Mouse (Mus musculus) E14TG2a.4 (cell line): ENCODE measurements at regions not wholly inside any gene's neighbourhood (a gene's known extent, or its start where the extent isn't known, plus 50 kb on each side); places are given as distances from the start of the nearest gene placed in this dataset.

ENCODE experiments used
- H3K27me3 ChIP-seq: 2 replicates; pipeline ENCODE4 v1.6.1; 2014; ENCODE audit warnings: low read length, control low read depth; ENCODE audit not compliant: insufficient read depth
- H3K36me3 ChIP-seq: 2 replicates; pipeline ENCODE4 v1.6.1; 2014; ENCODE audit warnings: low read length, control low read depth; ENCODE audit not compliant: insufficient read depth
- H3K4me1 ChIP-seq: replicated peaks from 2 replicates; pipeline ENCODE4 v1.6.1; 2014; ENCODE audit warnings: low read depth, low read length, control low read depth
- H3K4me3 ChIP-seq: replicated peaks from 2 replicates; pipeline ENCODE4 v1.5.1; 2014; ENCODE audit warnings: mild to moderate bottlenecking, low read length
- H3K9me3 ChIP-seq: 2 replicates; pipeline ENCODE4 v1.6.1; 2014; ENCODE audit warnings: low read length, control low read depth
- CTCF ChIP-seq: conservative IDR thresholded peaks from 2 replicates; pipeline ENCODE4 v1.5.1; 2014; ENCODE audit warnings: low read length
- NANOG ChIP-seq: IDR thresholded peaks from 2 replicates; pipeline ENCODE4 v1.6.1; 2014; ENCODE audit warnings: borderline replicate concordance, low read length, mixed read lengths
- POU5F1 ChIP-seq: IDR thresholded peaks from 2 replicates; pipeline ENCODE4 v1.6.1; 2014; ENCODE audit warnings: low read length, borderline replicate concordance

DNA sequence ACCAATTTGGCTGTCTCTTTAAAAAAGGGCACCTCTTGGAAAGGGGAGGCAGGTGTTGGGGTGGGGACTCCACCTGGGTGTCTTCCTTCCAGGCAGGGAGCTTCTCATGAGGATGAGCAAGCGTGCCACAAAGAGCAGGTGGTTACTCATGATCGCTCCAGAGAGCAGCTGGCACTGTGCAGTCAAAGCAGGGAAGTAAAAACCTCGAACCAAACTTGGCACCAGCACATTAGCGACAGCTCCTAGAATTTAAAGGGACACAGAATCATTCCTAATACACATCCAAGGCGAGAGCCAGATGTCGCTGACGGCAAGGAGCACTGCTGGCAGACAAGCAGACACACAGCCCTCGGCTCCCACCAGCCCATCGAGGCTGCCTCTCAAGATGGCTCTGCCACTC, 70.4 kb downstream of the Irx5 start:
- no peak overlapping the region for H3K4me3 ChIP-seq
- no peaks in the 10 kb centered on the region for H3K4me1 ChIP-seq
- TF ChIP-seq NANOG (no peak), POU5F1 (no peak), CTCF (no peak)

DNA sequence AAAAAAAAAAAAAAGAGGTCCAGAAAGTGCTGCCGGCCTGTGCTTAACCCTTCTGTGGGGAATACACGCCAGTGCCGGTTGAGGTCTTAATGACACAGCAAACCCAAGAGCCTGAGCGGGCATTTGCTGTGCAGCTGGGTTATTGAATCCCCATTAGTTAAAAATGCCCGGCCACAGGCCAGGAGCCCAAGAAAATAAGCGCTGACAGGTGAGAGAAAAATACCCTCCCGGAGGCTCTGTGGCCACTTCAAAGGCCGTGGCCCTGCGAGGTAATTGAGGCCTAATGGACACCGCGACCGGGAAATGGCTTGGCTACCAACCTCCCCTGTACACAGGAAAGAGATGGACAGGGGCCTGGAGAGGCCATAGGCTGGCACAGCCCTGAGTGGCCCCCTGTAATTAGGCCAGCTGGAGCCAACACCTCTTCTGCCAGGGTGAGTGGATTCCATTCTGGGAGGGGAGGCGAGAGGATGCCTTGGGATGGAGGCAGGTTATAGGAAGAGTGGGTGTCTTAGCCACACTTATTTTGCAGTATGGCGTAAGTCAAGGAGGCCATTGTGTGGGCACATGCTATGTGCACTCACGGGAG, 79.7 kb downstream of the Irx5 start:
- TF ChIP-seq NANOG (no peak), CTCF (no peak), POU5F1 (no peak)
- H3K9me3 ChIP-seq, result no peaks in the 10 kb centered on the region
- H3K36me3 ChIP-seq, result no peaks in the 10 kb centered on the region
- H3K4me1 ChIP-seq, result no peaks in the 10 kb centered on the region
- H3K27me3 ChIP-seq, result no peaks in the 10 kb centered on the region; the same call in 1 of the 2 replicates
- no peak overlapping the region for H3K4me3 ChIP-seq

More for the DNA sequence above, 70.4 kb downstream of the Irx5 start:
- Histone ChIP-seq H3K27me3 (peaks cover 6% of the 10 kb centered on the region; the same call in 1 of the 2 replicates), H3K36me3 (no peaks in the 10 kb centered on the region), H3K9me3 (no peaks in the 10 kb centered on the region)

DNA sequence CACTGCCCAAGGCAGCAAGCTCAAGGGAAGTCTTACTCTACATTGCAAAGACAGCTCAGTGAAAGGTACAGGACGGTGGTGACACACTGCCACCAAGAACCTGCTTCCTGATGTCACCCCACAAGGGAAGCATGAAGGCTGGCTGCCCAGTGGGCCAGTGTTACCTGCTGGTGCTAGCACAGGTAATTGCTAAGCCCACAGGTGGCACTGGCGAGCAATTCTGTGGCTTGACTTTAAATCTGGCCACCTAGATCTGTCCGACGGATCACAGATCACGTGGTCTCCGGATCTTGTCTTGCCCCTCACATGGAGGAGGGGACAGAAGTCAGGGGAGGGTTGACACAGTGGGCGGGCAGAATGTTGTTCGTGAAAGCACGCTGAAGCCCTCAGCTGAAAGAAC, 80.9 kb downstream of the Irx5 start:
- Histone ChIP-seq H3K4me1 (no peaks in the 10 kb centered on the region), H3K27me3 (no peaks in the 10 kb centered on the region; the same call in 1 of the 2 replicates), H3K36me3 (no peaks in the 10 kb centered on the region), H3K4me3 (no peak overlapping the region), H3K9me3 (no peaks in the 10 kb centered on the region)
- TF ChIP-seq NANOG (no peak), CTCF (no peak), POU5F1 (no peak)

DNA sequence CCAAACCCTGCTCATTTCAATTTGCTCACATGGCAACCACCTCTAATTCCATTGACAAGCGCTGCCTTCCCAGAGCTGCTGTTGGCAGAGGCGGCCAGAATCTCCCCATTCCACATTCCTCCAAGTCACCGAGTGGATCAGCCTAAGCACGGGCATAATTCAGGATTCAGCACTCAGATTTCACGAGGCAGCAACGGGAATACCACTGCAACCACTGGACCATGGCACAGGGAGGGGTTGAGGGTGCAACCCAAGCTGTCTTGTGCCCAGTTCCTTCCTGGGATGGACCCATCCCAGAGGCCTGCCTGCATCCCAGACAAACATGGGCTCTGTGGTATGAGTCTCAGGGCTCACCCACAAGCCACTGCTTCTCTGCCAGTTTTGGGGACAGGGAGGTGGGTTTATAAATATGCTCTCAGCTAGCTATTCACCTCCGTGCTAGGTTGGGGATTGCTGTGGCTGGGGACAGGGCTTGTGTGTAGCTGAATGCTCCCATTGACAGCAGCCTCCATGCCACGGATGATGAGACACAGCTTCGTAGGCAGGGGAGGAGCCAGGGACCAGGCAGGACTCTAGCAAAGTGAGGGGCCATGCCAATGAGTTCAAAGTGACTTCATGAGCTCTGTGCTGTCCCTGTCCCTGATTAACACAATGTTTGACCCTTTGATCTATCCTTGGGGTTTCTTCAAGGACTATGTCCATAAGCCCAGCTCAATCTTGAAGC, 82.5 kb downstream of the Irx5 start:
- Histone ChIP-seq H3K4me1 (no peaks in the 10 kb centered on the region), H3K27me3 (peaks cover 7% of the 10 kb centered on the region), H3K4me3 (no peak overlapping the region), H3K36me3 (no peaks in the 10 kb centered on the region), H3K9me3 (no peaks in the 10 kb centered on the region)
- no peak for TF ChIP-seq CTCF
- no peak for TF ChIP-seq NANOG
- TF ChIP-seq POU5F1, result no peak

DNA sequence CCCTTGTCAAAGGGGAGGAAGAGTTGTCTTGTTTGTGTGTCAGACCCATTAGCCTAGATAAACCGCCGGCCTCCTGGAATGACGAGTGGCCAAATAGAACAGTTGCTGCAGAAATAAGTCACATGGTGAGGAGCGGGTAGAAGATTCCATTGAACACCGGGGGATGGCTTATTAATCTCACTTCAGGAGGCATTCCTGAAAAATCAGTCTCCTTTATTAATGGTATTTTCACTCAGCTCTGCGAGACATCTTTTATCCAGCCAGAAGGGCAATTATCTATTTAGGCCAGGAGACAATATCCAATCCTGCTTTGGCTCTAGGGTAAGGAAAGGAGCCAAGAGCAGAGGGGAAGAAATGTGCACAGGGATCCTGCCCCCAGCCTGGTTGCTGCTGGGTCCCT, 84.7 kb downstream of the Irx5 start:
- Histone ChIP-seq H3K4me1 (no peaks in the 10 kb centered on the region), H3K4me3 (no peak overlapping the region), H3K27me3 (peaks cover 7% of the 10 kb centered on the region), H3K36me3 (no peaks in the 10 kb centered on the region), H3K9me3 (no peaks in the 10 kb centered on the region)
- TF ChIP-seq POU5F1, result no peak
- no peak for TF ChIP-seq CTCF
- TF ChIP-seq NANOG, result no peak

- no peak overlapping the region for H3K4me3 ChIP-seq
- H3K9me3 ChIP-seq, result no peaks in the 10 kb centered on the region
- no peaks in the 10 kb centered on the region for H3K36me3 ChIP-seq
- peaks cover 75% of the 10 kb centered on the region for H3K27me3 ChIP-seq
- TF ChIP-seq CTCF, result no peak
- TF ChIP-seq POU5F1, result no peak
- H3K4me1 ChIP-seq, result peaks cover 4% of the 10 kb centered on the region; the same call in 1 of the 2 replicates
Observed at GRCm38 (mm10) chr8:92459291-92459690, 101.9 kb downstream of the Irx5 start.

GRCm38 (mm10) chr8:92460129-92460953, 102.9 kb downstream of the Irx5 start:
- TF ChIP-seq CTCF, result no peak
- no peak for TF ChIP-seq NANOG
- TF ChIP-seq POU5F1, result no peak
- peaks cover 77% of the 10 kb centered on the region for H3K27me3 ChIP-seq
- peaks cover 4% of the 10 kb centered on the region; the same call in 1 of the 2 replicates for H3K4me1 ChIP-seq
- H3K4me3 ChIP-seq, result peak overlapping the region; percentile 78
- no peaks in the 10 kb centered on the region for H3K9me3 ChIP-seq
- no peaks in the 10 kb centered on the region for H3K36me3 ChIP-seq
